ENCODE assay signal across 9 mouse cellular contexts in the genomic region with DNA sequence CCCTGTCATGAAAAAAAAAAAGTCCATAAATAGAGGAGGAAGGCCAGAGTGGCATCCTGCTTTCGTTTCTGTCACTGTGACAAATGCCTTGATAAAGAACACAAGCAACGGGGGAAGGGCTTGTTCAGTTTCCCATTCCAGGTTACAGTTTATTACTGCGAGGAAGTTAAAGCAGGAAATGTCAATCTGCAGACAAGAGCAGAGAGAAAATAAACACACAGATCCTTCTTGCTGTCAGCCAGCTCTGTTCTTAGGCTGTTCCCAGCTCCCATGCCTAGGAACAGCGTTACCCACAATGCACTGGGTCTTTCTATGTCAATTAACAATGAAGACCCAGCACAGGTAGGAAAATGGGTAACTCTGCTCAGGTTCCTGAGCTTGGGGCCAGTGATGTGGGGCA. TPM values are rescaled to one million over a fixed set of nuclear protein-coding genes. Genes with fewer than 3 reads are reported as not detected.
DNase-seq lines count a peak whose midpoint lies in the region; ATAC-seq and TF ChIP-seq lines count a peak whose summit lies in the region.
"Had no signal": no experiment of that assay in that cellular context is flagged by ENCODE, and none has a peak within 500 bp of the region (broad histone marks: within the 10 kb centered on the region; RNA-seq: fewer than 3 reads in every experiment).

No protein-coding gene starts in this region.

- no peak for TF ChIP-seq CTCF in intestine, postnatal 0 days (IDR thresholded peaks at IDR 0.05; ENCODE audit: low read depth)

- no peak overlapping the region for H3K4me3 ChIP-seq in heart, embryonic 12.5 days
- H3K4me3 ChIP-seq in embryonic facial prominence, embryonic 12.5 days = no peak overlapping the region
- H3K4me3 ChIP-seq in intestine, postnatal 0 days (ENCODE audit: low read depth, low read length) = no peak overlapping the region
- no peak overlapping the region for H3K4me3 ChIP-seq in lung, embryonic 16.5 days (ENCODE audit: low read length)

- peaks cover 37% of the 10 kb centered on the region for H3K4me1 ChIP-seq in heart, embryonic 12.5 days (replicated peaks)
- peaks cover 24% of the 10 kb centered on the region for H3K4me1 ChIP-seq in embryonic facial prominence, embryonic 12.5 days
- H3K4me1 ChIP-seq in intestine, postnatal 0 days (replicated peaks; ENCODE audit: control insufficient read depth, insufficient read depth, low read length) = 0 out of 2 replicates have a peak, but pooled peaks cover 4% of the 10 kb centered on the region
- peaks cover 41% of the 10 kb centered on the region for H3K4me1 ChIP-seq in lung, embryonic 16.5 days (replicated peaks; ENCODE audit: control insufficient read depth, insufficient read depth, low read length)

- H3K9ac ChIP-seq in heart, embryonic 12.5 days = no peak overlapping the region
- no peak overlapping the region for H3K9ac ChIP-seq in embryonic facial prominence, embryonic 12.5 days
- no peak overlapping the region for H3K9ac ChIP-seq in intestine, postnatal 0 days (ENCODE audit: low read depth, low read length)
- peak overlapping the region; percentile 21; the same call in 1 of the 2 replicates for H3K9ac ChIP-seq in lung, embryonic 16.5 days (ENCODE audit: low read length)

- H3K9me3 ChIP-seq in heart, embryonic 12.5 days (replicated peaks) = no peaks in the 10 kb centered on the region
- H3K9me3 ChIP-seq in embryonic facial prominence, embryonic 12.5 days = no peaks in the 10 kb centered on the region
- H3K9me3 ChIP-seq in intestine, postnatal 0 days (ENCODE audit: control insufficient read depth) = no peaks in the 10 kb centered on the region
- peaks cover 4% of the 10 kb centered on the region; the same call in 1 of the 2 replicates for H3K9me3 ChIP-seq in lung, embryonic 16.5 days (ENCODE audit: control insufficient read depth, low read length)

- H3K27me3 ChIP-seq in heart, embryonic 12.5 days (replicated peaks) = no peaks in the 10 kb centered on the region; the same call in 1 of the 2 replicates
- H3K27me3 ChIP-seq in embryonic facial prominence, embryonic 12.5 days = no peaks in the 10 kb centered on the region
- no peaks in the 10 kb centered on the region for H3K27me3 ChIP-seq in intestine, postnatal 0 days (replicated peaks; ENCODE audit: control insufficient read depth, insufficient read depth, low read length)
- H3K27me3 ChIP-seq in lung, embryonic 16.5 days (ENCODE audit: control insufficient read depth, insufficient read depth, low read depth, low read length) = no peaks in the 10 kb centered on the region

- WGBS in heart, embryonic 12.5 days = 33% methylated on average over 4 of the region's 4 CpGs
- WGBS in embryonic facial prominence, embryonic 12.5 days = 43% methylated on average over 4 of the region's 4 CpGs
- WGBS in intestine, postnatal 0 days = 14% methylated on average over 4 of the region's 4 CpGs
- WGBS in lung, embryonic 16.5 days = 26% methylated on average over 4 of the region's 4 CpGs

- DNase-seq in heart, postnatal 25 days (ENCODE audit: low spot score) = no peak
- DNase-seq in urinary bladder, adult 2 months (ENCODE audit: low spot score) = no peak
- no peak for DNase-seq in urinary bladder, postnatal 4 days (ENCODE audit: low spot score in 2 of 2)
- DNase-seq in layer of hippocampus, adult 18-20 months (ENCODE audit: low spot score in 2 of 2) = no peak
- DNase-seq: gastrocnemius, postnatal 10 days had no signal

- H3K27ac ChIP-seq in heart, embryonic 12.5 days (ENCODE audit: poor library complexity, severe bottlenecking) = peak overlapping the region; percentile 84
- H3K27ac ChIP-seq in embryonic facial prominence, embryonic 12.5 days = peak overlapping the region; percentile 90
- H3K27ac ChIP-seq in intestine, postnatal 0 days (ENCODE audit: low read depth, low read length) = peak overlapping the region; percentile 4; the same call in 1 of the 2 replicates
- peak overlapping the region; percentile 93 for H3K27ac ChIP-seq in lung, embryonic 16.5 days (ENCODE audit: low read length)

- intact Hi-C loops in heart, postnatal 25 days (cut with DNase I) = no loop called here

- no peak for ATAC-seq in heart, embryonic 12.5 days (ENCODE audit: insufficient number of reproducible peaks, low FRiP score)
- ATAC-seq in embryonic facial prominence, embryonic 12.5 days (ENCODE audit: insufficient number of reproducible peaks, insufficient read depth, low FRiP score, low TSS enrichment) = no peak
- no peak for ATAC-seq in intestine, postnatal 0 days
- ATAC-seq in lung, embryonic 16.5 days (ENCODE audit: low read depth) = no peak

- peaks cover 11% of the 10 kb centered on the region; the same call in 1 of the 2 replicates for H3K36me3 ChIP-seq in heart, embryonic 12.5 days
- 0 out of 2 replicates have a peak, but pooled peaks cover 7% of the 10 kb centered on the region for H3K36me3 ChIP-seq in embryonic facial prominence, embryonic 12.5 days
- H3K36me3 ChIP-seq in intestine, postnatal 0 days (ENCODE audit: control insufficient read depth, insufficient read depth) = peaks cover 16% of the 10 kb centered on the region; the same call in 1 of the 2 replicates
- peaks cover 6% of the 10 kb centered on the region for H3K36me3 ChIP-seq in lung, embryonic 16.5 days (ENCODE audit: control insufficient read depth, insufficient read depth, low read length)

- no peak overlapping the region for H3K4me2 ChIP-seq in heart, embryonic 12.5 days
- H3K4me2 ChIP-seq in embryonic facial prominence, embryonic 12.5 days (replicated peaks) = no peak overlapping the region
- no peak overlapping the region for H3K4me2 ChIP-seq in intestine, postnatal 0 days (replicated peaks; ENCODE audit: low read depth)
- no peak overlapping the region for H3K4me2 ChIP-seq in lung, embryonic 16.5 days (ENCODE audit: low read depth, low read length)

RNA-seq across cellular contexts. Expression of gene Eva1b, which starts 7.6 kb away (rescaled TPM):
- polyA plus RNA-seq in heart, embryonic 12.5 days (2016; fragmentation: Nextera tagmentation; extraction: Ambion mirVana) = 30.6 and 31.2 TPM in 2 replicates
- 10 to 100 TPM; 15.2 to 17.6 TPM for total RNA-seq in heart, postnatal 25 days (2021)
- polyA plus RNA-seq in embryonic facial prominence, embryonic 12.5 days (2016; fragmentation: Nextera tagmentation; extraction: Ambion mirVana) = 68.9 and 69.4 TPM in 2 replicates
- 28.9 and 29.0 TPM in 2 replicates for polyA plus RNA-seq in intestine, postnatal 0 days (2015; fragmentation: Nextera tagmentation; extraction: Ambion mirVana)
- polyA plus RNA-seq in lung, embryonic 16.5 days (2015; fragmentation: Nextera tagmentation; extraction: Ambion mirVana) = 98.0 and 108 TPM in 2 replicates
- polyA plus RNA-seq in urinary bladder, adult 2 months (2012; rRNA removed) = 64.1 and 68.0 TPM in 2 replicates
- 1 to 10 TPM; 1.8 to 1.9 TPM for total RNA-seq in layer of hippocampus, adult 18-20 months (2021)

RNA-seq across cellular contexts. Expression of gene Sh3d21, which starts 8.1 kb away (rescaled TPM):
- polyA plus RNA-seq in heart, embryonic 12.5 days (2016; fragmentation: Nextera tagmentation; extraction: Ambion mirVana) = 2.7 and 3.6 TPM in 2 replicates
- 1 to 10 TPM; 1.9 to 3.1 TPM for total RNA-seq in heart, postnatal 25 days (2021)
- 7.0 and 8.4 TPM in 2 replicates for polyA plus RNA-seq in embryonic facial prominence, embryonic 12.5 days (2016; fragmentation: Nextera tagmentation; extraction: Ambion mirVana)
- 10.0 and 12.3 TPM in 2 replicates for polyA plus RNA-seq in intestine, postnatal 0 days (2015; fragmentation: Nextera tagmentation; extraction: Ambion mirVana)
- polyA plus RNA-seq in lung, embryonic 16.5 days (2015; fragmentation: Nextera tagmentation; extraction: Ambion mirVana) = 9.2 and 12.3 TPM in 2 replicates
- 10.1 and 11.8 TPM in 2 replicates for polyA plus RNA-seq in urinary bladder, adult 2 months (2012; rRNA removed)
- under 1 TPM; 0.57 to 0.58 TPM for total RNA-seq in layer of hippocampus, adult 18-20 months (2021)

RNA-seq across cellular contexts. Expression of gene Thrap3, which starts 47.4 kb away (rescaled TPM):
- polyA plus RNA-seq in heart, embryonic 12.5 days (2016; fragmentation: Nextera tagmentation; extraction: Ambion mirVana) = 177 and 191 TPM in 2 replicates
- total RNA-seq in heart, postnatal 25 days (2021) = 100 to 1,000 TPM; 108 to 111 TPM
- 298 and 302 TPM in 2 replicates for polyA plus RNA-seq in embryonic facial prominence, embryonic 12.5 days (2016; fragmentation: Nextera tagmentation; extraction: Ambion mirVana)
- 56.7 and 67.5 TPM in 2 replicates for polyA plus RNA-seq in intestine, postnatal 0 days (2015; fragmentation: Nextera tagmentation; extraction: Ambion mirVana)
- 197 and 213 TPM in 2 replicates for polyA plus RNA-seq in lung, embryonic 16.5 days (2015; fragmentation: Nextera tagmentation; extraction: Ambion mirVana)
- polyA plus RNA-seq in urinary bladder, adult 2 months (2012; rRNA removed) = 111 and 130 TPM in 2 replicates
- 100 to 1,000 TPM; 136 to 145 TPM for total RNA-seq in layer of hippocampus, adult 18-20 months (2021)

RNA-seq across cellular contexts. Expression of gene Stk40, which starts 51.4 kb away (rescaled TPM):
- 35.0 and 35.2 TPM in 2 replicates for polyA plus RNA-seq in heart, embryonic 12.5 days (2016; fragmentation: Nextera tagmentation; extraction: Ambion mirVana)
- 10 to 100 TPM; 37.6 to 38.7 TPM for total RNA-seq in heart, postnatal 25 days (2021)
- polyA plus RNA-seq in embryonic facial prominence, embryonic 12.5 days (2016; fragmentation: Nextera tagmentation; extraction: Ambion mirVana) = 45.7 and 48.0 TPM in 2 replicates
- 14.5 and 14.6 TPM in 2 replicates for polyA plus RNA-seq in intestine, postnatal 0 days (2015; fragmentation: Nextera tagmentation; extraction: Ambion mirVana)
- polyA plus RNA-seq in lung, embryonic 16.5 days (2015; fragmentation: Nextera tagmentation; extraction: Ambion mirVana) = 37.7 and 40.3 TPM in 2 replicates
- polyA plus RNA-seq in urinary bladder, adult 2 months (2012; rRNA removed) = 26.3 and 40.8 TPM in 2 replicates
- total RNA-seq in layer of hippocampus, adult 18-20 months (2021) = 10 to 100 TPM; 30.2 to 32.9 TPM

RNA-seq across cellular contexts. Expression of gene Lsm10, which starts 58.8 kb away (rescaled TPM):
- polyA plus RNA-seq in heart, embryonic 12.5 days (2016; fragmentation: Nextera tagmentation; extraction: Ambion mirVana) = 36.3 and 41.2 TPM in 2 replicates
- 10 to 100 TPM; 10.7 to 12.1 TPM for total RNA-seq in heart, postnatal 25 days (2021)
- polyA plus RNA-seq in embryonic facial prominence, embryonic 12.5 days (2016; fragmentation: Nextera tagmentation; extraction: Ambion mirVana) = 42.8 and 45.3 TPM in 2 replicates
- 49.0 and 50.4 TPM in 2 replicates for polyA plus RNA-seq in intestine, postnatal 0 days (2015; fragmentation: Nextera tagmentation; extraction: Ambion mirVana)
- 57.2 and 57.7 TPM in 2 replicates for polyA plus RNA-seq in lung, embryonic 16.5 days (2015; fragmentation: Nextera tagmentation; extraction: Ambion mirVana)
- 48.2 and 49.5 TPM in 2 replicates for polyA plus RNA-seq in urinary bladder, adult 2 months (2012; rRNA removed)
- 10 to 100 TPM; 12.7 to 15.6 TPM for total RNA-seq in layer of hippocampus, adult 18-20 months (2021)

Comparison
In these comparisons a context has a peak if more than half of its experiments do, and no peak if none do; other contexts are left out.
1. H3K27ac ChIP-seq: peak in every context shown above with its lines; median percentile 93 in lung, embryonic 16.5 days; 90 in embryonic facial prominence, embryonic 12.5 days; 84 in heart, embryonic 12.5 days; 4 in intestine, postnatal 0 days.